Mouse (Mus musculus) urinary bladder, postnatal 14 days (tissue): ENCODE measurements around the gene Ralgds.

ENCODE experiments used
- DNase-seq: peaks from one replicate; pipeline ENCODE4 v3.0.0; 2021; ENCODE audit warnings: low spot score

The Ralgds gene

DNA sequence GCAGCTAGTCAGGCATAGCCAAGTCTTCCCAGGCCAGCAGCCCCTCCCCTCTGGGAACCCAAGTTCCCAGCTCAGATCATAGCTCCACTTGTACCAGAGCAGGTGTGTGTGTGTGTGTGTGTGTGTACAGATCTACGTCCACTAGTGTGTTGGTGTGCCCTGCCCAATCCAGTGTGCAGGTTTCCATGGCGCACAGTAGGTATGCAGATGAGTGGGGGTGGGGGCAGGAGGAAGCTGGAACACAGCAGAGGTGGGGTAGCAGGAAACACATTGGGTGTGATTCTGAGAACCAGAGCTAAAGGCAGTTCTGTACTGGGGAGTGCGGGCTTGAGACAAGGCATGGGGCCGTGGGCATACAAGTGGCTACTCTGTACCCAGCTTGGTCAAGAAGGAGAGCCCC lies 51.5 kb downstream of the Ralgds start:
- no peak for DNase-seq

DNA sequence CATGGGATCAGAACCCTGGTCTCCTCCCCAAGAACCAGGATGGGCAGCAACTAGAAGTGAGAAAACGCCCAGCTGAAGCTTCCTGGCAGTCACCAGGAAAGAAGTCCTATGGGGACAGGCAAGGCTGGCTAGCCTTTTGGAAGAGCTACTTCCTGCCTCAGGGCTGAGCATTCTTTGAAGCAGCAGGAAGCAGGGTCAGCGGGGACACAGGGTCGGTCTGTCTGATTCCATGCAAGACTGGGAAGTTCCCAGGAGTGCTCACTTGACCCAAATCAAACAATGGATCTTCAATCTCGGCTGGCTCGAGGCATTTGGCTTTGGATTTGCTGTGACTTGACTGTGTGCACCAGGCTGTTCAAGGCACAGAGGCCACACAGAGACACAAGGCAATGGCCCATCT lies 53.6 kb downstream of the Ralgds start:
- DNase-seq: no peak

DNA sequence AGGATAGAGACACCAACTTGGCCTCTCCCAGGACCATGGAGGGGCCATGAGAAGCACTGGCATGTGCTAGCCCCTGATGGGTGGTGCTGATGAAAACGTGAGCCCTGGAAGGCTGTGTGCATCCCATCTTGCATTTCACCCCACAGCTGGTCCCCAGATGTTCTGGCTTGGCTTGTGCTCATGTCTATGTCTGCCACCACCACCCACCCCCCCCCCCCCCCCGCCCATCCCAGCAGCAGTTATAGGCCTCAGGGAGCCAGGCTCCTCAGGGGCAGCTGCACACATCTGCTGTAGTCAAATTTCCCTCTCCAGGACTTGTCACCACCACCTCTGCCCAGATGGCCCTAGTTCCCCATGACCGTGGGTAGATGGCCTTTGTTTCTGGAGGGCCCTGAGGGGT lies 57.0 kb downstream of the Ralgds start:
- DNase-seq: no peak

DNA sequence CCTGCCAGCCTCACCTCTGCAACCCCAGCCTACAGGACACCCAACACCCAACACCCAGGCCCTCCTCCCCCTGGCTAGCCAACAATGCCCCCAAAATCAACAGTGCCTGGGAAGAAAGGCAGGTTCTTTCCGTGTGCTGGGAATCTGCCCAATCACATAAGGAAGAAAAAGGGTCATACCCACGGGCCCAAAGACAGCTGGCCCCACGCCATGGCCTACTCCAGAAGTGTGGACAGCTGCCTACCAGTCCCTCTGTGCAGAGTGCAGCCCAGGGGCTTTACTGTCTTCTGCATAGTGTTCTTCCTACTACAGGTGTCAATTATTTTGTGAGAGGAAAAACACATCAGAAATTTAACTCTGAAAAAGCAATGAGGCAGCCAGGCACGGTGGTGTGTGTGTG lies 62.4 kb downstream of the Ralgds start:
- DNase-seq: no peak

DNA sequence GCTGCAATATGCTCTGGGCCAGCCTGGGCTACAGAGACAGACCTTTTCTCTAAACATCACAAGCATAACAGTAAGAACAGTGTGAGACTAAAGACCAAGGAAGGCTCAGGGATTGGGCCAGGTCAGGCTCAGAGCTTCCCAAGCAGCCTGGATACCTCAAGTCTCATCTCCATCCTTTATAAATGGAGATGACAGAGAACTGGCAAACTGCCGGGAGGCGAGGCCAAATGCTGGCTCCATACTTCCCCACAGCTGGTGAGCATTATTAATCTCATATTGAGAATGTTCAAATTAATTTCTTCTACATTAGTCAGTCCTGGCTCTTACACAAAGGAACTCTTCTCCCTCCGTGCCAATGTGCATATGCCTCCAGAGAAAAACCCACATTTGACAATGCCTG lies 63.9 kb downstream of the Ralgds start:
- DNase-seq: no peak

DNA sequence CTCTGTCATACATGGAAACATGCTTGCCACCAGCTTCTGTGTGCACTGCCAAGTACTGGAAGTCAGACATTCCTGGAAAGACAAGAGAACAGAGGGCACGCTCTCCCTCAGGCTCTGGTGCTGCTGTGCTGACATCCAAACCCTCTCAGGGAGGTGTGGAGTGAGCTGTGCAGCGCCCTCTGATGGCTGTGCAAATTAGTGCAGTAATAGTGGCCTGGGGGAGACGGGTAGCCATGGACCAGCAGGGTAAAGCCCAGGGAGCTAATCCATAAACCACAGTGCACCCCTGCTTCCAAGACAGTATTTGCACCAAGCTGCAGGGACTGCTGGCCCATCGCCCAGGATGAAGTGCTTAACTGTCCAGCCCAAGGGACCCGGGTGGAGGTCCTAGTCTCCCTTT lies 65.1 kb downstream of the Ralgds start:
- peak; percentile 20 for DNase-seq

DNA sequence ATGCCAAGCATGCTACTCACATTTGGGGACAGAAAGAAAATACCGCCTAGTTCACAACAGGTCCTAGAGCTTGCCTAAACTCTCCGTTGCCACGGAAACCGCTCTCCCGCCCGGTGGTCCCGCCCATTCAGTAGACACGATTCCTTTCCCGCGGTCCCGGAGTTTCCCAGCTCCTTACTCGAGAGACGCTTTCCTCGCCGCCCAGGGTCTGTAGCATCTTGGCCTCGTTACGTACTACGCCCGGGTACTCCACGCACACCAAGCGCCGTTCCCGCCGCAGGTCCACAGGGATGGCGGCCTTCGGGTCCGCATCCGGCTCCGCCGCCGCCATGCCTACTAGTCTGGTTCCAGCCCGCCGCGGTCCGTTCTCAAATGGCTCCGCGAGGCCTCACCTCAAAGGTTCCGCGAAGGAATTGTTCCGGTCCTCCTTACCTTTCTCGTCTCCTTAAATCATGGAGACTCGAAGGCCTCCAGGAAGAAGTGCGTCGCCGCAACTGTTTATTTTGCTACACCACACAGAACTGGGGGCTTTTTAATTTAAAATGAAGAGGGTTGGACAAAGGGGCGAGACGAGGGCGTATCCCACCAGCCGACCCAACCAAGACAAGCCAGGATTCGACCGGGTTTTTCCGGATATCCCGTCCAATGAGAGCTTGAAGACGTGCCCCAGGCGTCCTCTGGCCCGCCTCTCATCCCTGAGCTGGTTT lies 69.9 kb downstream of the Ralgds start:
- peak; percentile 87 for DNase-seq

DNA sequence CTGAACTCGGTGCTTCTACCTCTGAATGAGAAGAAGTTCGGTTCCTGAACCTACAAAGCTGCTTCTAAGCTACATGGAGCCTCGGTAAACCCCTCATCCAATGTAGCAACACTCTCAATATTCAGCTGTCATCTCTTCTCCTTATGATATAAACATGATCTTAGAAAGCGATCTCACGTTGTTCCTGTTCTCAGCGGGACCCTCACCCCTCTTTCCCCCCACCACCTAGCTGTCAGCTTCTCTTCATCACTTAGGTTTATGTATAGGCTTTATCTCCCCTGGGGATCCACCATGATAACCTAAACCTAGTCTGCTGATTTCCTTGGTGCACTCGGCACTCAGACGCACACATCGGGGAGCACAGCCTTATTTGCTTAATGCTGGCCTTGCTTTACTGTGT lies 70.7 kb downstream of the Ralgds start, which contains the start of gene Gtf3c5:
Gene Gtf3c5, minus strand, starts transcription at position 101 of the 400 bp plus-strand sequence.
- no peak for DNase-seq

DNA sequence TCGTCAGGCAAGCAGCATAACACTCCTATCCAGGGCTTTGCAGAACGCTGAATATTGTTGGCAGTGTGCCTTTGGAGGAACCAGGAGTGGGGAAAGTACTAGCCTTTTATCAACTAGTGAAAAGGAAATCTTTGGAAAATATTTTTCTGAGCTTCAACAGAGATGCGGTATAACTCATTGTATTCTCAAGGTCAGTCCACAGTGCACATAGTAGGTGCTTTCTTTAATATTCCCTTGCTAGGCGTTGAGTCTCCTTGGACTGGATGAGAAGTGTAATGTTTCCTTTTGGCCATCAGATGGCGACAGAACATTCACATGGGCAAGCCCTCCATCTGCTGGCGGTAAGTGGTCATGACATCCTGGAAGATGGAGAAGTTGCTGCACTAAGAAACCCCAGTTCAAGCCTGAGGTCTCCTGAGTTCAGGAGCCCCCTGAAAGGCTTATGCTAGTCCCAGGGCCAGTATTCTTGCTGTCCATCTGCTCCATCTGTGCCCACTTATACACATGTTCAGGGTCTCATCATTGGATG lies 72.2 kb downstream of the Ralgds start:
- peak; percentile 80 for DNase-seq

DNA sequence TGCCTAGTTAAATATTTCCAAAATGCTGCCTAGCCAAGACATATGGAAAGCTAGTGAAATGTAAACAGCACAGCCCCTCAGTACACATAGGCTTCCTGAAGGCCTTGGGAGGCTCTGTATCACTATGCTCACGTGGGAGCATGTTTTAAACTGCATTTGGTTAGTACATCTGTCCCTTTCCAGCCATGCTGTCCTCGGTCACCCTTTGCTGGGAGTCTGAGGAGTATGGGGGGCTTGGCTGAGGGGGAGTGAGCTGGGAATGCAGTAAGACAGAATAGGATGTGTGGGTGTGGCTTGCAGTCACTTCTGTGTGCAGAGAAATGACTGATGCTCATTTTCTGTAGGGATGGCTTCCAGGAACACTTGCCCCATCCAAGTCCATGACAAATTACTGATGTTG lies 72.8 kb downstream of the Ralgds start:
- no peak for DNase-seq

DNA sequence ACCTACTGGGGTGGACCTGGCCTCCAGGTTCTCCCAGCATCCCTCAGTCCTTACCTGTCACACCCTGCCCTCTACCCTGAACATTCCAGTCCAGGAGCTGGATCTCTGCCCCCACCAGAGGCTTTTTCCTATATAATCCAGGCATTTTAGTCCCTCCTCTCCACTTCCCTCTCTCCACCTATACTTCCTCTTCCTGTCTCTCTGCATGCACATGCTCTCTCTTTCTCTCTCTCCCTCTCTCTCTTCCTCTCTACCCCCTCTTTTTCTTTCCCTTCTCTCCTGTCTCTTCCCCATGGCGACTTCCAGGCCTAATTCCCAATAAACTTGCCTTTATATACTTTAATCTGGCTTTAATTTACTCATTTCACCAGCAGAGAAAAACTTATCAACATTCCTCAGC lies 75.6 kb downstream of the Ralgds start:
- DNase-seq: no peak

DNA sequence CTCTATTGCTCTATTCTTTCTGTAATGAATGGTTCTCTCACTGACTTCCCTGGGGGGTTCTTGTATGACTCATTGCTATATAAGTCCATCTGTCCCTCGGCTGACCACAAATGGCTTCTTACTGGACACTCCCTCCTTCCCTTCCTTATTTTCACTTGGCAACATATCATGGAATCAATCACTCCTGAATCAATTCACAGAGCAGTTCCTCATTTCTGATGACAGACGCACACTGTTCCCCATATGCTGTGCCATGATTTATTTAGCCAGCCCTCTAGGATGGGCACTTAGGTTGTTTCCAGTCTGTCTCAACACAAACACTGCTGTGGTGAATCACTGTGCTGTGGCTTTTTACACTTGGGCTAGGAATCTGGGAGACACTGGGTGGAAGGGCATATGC lies 78.6 kb downstream of the Ralgds start:
- no peak for DNase-seq

DNA sequence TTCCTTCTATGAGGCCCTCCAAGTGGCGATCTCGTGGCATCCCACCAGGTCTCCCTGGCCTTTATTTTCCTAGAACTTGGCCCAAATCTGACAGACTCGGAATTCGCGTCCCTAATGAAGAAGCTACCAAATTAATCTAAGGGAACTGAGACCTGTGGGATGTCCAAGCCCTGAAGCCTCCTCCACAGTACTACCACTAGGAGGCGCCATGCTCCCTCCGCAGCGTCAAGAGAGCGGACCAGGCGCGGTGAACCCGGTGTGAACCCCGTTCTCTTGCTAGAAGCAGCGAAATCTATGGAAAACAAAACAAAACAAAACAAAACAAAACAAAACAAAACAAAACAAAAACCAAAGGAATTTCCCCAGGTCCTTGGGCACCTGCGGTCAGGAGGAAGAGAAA lies 79.9 kb downstream of the Ralgds start:
- DNase-seq: peak; percentile 60

DNA sequence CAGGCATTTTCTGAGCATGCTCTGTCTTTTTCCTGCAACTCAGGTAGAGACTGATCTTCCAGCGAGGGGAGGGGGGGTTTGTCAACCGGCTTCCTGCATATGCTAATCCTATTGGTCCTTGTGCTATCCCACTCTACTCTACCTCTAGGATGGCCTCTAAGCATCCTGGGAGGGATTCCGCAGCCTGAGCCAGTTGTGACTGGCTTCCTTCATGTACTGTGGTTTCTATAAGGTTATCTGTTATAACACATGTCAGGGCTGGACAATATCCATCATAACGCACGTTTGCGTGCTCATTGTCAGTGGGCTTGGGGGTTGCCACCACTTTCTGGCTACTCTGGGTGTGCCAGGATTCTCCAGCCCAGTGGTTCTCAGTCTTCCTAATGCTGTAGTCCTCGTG lies 83.1 kb downstream of the Ralgds start:
- no peak for DNase-seq

DNA sequence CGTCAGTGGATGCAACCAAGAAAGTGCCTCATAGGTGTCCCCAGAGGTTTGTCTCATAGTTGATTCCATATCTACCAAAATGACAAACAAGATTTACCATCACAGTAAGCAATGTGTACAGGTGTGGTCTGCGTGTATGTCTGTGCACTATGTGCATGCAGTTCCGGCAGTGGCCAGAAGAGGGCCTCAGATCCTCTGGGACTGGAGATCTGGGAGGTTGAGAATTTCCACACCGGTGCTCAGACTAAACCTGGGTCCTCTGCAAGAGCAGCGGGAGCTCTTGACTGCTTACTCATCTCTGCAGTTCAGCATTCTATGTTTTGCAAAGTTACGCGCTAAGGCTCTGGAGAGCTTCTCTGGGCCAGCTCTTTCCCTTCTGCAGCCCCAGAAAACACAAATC lies 84.1 kb downstream of the Ralgds start:
- no peak for DNase-seq

DNA sequence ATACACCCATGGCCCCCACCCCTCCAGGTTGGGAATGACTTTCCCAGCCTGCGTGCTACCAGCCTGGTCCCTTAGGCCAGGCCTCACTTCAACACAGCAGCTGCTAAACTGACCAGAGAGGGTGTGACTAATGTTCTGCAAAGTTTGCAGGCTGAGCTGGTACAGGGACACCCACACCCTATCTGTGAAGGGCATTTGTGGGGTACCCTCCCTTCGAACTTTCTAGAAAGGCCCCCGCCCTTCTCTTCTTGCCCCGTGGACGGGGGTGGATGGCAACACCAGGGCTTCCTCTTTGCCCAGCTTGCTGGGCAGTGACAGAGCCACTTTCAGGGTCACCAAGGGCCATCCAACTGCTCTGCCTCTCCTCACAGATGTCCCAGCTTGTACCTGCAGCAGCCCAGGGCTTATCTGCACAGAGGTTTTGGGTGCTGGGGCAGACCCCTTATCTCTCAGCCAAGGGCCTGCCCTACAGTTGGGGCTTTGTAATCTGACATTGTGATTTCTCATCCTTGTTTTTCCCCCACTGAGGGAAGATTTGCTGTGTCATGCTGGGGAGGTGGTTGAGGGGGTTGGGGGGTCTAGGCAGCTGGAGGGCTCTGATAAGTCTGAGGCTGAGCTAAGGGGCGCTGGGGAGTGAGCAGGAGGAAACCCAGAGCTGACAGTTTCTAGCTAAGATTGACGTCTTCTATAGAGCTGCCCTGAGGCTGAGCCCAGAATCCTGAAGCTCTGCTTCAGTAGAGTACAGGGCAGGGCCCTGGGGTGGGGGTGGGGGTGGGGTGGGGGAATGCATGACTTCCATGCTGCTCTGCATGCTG lies 85.0 kb downstream of the Ralgds start:
- DNase-seq: no peak

DNA sequence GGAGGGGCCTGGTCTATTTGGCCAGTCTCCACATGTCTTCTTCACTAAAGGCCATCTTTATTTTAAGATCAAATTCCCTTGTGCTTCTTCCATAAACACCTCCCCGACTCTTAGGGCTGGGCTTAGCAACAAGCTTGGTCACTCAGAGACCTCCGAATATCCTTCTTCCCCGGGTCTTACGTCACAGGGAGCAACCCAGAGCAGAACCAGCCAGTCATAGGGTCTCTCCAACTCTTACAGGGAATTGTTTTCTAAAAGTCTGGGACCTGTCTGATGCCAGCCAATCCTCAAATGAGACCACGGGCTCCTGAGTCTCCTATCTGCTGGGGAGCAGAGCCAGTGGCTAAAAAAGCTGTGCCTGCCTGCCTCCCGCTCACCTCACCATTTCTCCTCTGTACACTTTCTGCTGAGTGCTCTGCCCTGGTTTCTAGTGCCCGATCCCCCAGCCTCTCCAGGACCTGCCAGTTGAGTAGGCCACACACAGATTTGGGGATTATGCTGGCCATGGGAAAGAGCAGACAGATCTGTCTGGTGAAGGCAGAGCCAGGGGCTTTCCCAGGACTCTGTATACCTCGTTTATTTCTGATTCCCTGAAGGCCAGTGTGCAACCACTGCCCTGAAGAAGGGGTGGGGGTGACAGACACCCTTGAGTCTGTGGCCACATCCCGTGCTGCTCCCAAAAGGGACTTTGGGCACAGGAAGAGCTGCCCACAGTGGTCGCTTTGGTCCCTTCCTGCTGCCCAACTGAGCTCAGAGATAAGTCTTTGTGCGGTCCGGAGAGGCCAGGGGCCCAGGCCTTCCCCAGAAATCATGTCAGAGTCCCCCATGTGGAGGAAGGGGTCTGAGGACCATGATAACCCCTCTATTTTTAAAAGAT lies 86.0 kb downstream of the Ralgds start:
- DNase-seq: no peak

DNA sequence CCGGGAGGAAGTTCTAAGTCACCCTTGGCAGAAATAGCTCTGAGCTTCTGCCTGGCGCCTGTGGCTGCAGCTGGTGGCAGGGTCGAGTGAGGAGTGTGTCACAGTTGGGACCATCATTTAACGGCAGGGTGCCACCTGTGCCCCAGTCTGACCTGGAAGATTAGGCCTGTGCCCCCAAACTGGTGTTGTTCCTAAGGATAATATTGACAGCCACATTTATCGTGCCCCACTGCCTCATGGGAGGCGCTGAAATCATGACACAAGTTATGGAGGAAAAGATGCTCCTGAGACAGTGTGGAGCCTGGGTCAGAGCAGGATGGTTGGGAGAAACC lies 86.6 kb downstream of the Ralgds start:
- no peak for DNase-seq

DNA sequence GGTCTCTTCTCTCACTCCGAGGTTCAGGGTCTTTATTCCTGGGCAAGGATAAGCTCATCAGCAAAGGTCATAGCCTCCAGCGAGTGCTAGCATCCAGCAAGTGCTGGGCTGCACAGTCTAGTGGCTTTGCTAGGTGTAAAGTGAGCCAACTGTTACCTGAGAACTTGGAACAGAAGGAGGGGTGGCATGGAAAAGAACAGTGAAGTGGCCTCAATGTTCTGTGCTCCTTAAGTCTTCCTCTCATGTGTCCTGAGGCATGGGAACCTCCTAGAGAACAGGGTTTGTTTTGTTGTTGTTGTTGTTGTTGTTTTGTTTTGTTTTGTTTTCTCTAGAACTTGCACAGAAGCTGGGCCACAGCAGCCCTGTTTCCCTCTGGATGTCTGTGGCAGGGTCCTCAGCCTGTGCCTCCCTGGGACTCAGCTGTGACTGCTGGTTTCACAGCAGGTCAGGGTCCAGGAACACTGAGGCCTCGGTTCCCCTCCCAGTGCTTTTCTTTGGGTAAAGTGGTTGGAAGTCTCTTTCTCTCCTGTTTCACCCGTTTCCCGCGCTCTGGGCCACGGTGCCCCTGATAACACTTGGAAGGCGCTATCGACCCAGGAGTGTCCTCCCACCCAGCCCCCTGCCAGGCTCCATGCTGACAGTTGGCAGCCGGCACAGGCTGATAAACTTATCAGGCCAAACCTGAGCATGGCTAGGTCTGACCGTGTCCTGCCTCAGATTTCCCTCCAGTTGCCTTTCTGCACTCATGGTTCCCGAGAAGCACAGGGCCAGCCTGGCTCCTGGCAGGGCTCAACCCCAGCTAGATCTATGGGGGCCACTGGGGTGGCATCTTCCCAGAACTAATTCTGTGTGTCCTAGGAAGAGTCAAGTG lies 89.0 kb downstream of the Ralgds start:
- no peak for DNase-seq
